Mouse (Mus musculus) stomach, embryonic 16.5 days (tissue): ENCODE measurements around the gene Cpa1. TPM values are rescaled to one million over a fixed set of nuclear protein-coding genes. Genes with fewer than 3 reads are reported as not detected.

ENCODE experiments used
- ATAC-seq: fragments of 200-750 bp; cut with Nextera tagmentation; 2 replicates; pipeline ENCODE4 v1.8.0; 2017; ENCODE audit warnings: moderate number of reproducible peaks, moderate TSS enrichment; ENCODE audit not compliant: insufficient read depth, low FRiP score
- H3K27ac ChIP-seq: fragments of 300-500 bp; sonication (generic); 2 replicates; pipeline ENCODE4 v1.5.1; 2014; ENCODE audit warnings: low read length
- H3K27me3 ChIP-seq: fragments of 300-500 bp; sonication (generic); 2 replicates; pipeline ENCODE4 v1.6.1; 2014; ENCODE audit warnings: low read length, control low read depth, mixed read lengths; ENCODE audit not compliant: control insufficient read depth, insufficient read depth
- H3K36me3 ChIP-seq: fragments of 300-500 bp; sonication (generic); 2 replicates; pipeline ENCODE4 v1.6.1; 2014; ENCODE audit warnings: low read length; ENCODE audit not compliant: control insufficient read depth, insufficient read depth
- H3K4me1 ChIP-seq: fragments of 300-500 bp; sonication (generic); 2 replicates; pipeline ENCODE4 v1.6.1; 2014; ENCODE audit warnings: low read length, control low read depth, mixed read lengths; ENCODE audit not compliant: control insufficient read depth, insufficient read depth
- H3K4me2 ChIP-seq: fragments of 300-500 bp; sonication (generic); 2 replicates; pipeline ENCODE4 v1.6.1; 2014; ENCODE audit warnings: low read depth, low read length, mixed read lengths
- H3K4me3 ChIP-seq: fragments of 300-500 bp; sonication (generic); replicated peaks from 2 replicates; pipeline ENCODE4 v1.5.1; 2014; ENCODE audit warnings: mild to moderate bottlenecking, low read length
- H3K9ac ChIP-seq: fragments of 300-500 bp; sonication (generic); 2 replicates; pipeline ENCODE4 v1.6.1; 2014; ENCODE audit warnings: low read length
- H3K9me3 ChIP-seq: fragments of 300-500 bp; sonication (generic); replicated peaks from 2 replicates; pipeline ENCODE4 v1.6.1; 2016; ENCODE audit warnings: low read length, control low read depth; ENCODE audit not compliant: control insufficient read depth
- WGBS: fragments of 180-500 bp; shearing (Covaris S2); extraction: QIAGEN DNeasy Blood & Tissue Kit; methylation state at CpG from one replicate; pipeline ENCODE4 v1.1.7; 2014; 5-methylcytosine and 5-hydroxymethylcytosine counted together
- polyA plus RNA-seq: library from polyadenylated mRNA; unstranded; fragments of >200 nt; fragmentation: Nextera tagmentation; extraction: Ambion mirVana; gene quantifications from 2 replicates; pipeline ENCODE4 v1.2.1, GENCODE M21; 2015

The Cpa1 gene
- polyA plus RNA-seq, 1 experiment from 2014 or later, result 706 TPM

- H3K4me2 ChIP-seq, result no peak overlapping the region
- no peaks in the 10 kb centered on the region for H3K9me3 ChIP-seq
- no peak for ATAC-seq
- H3K4me3 ChIP-seq, result no peak overlapping the region
- no peak overlapping the region for H3K9ac ChIP-seq
- WGBS, result 86% methylated on average over 7 of the region's 7 CpGs
- H3K27ac ChIP-seq, result no peak overlapping the region
- H3K4me1 ChIP-seq, result peaks cover 7% of the 10 kb centered on the region; the same call in 1 of the 2 replicates
- H3K27me3 ChIP-seq, result no peaks in the 10 kb centered on the region
- no peaks in the 10 kb centered on the region for H3K36me3 ChIP-seq
Measured at GRCm38 (mm10) chr6:30687198-30687597, 48.2 kb downstream of the Cpa1 start.

DNA sequence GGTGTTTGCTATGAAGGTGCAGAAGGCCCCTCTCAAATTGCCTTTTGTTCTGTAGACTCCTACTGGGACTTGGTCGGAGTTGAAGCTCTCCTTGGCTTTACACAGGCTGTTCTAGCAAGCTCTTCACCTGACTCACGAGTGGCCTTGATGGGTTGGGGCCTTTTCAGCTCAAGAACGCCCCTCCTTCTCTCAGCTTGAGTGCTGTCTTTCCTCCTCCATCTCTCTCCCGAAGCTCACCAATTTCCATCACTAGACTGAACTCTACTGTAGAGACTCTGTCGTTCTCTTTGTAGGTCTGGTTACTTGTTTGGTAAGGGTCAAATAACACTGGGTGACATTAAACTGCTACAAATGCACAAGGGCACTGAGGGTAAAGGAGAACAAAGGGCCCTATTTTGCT is 53.8 kb downstream of the Cpa1 start:
- no peak for ATAC-seq
- H3K4me3 ChIP-seq, result peak overlapping the region; percentile 64
- H3K27ac ChIP-seq, result peak overlapping the region; percentile 92
- H3K36me3 ChIP-seq, result no peaks in the 10 kb centered on the region
- no peaks in the 10 kb centered on the region for H3K9me3 ChIP-seq
- H3K9ac ChIP-seq, result peak overlapping the region; percentile 85
- peak overlapping the region; percentile 74 for H3K4me2 ChIP-seq
- WGBS, result 71% methylated on average over 5 of the region's 5 CpGs
- H3K4me1 ChIP-seq, result peaks cover 11% of the 10 kb centered on the region
- H3K27me3 ChIP-seq, result no peaks in the 10 kb centered on the region

GRCm38 (mm10) chr6:30693350-30693991 is 54.5 kb downstream of the Cpa1 start, which contains the start of gene Cep41:
Gene Cep41 (minus strand): TSS chr6:30693749.
- WGBS, result under 1% methylated on average over 52 of the region's 52 CpGs
- no peaks in the 10 kb centered on the region for H3K36me3 ChIP-seq
- H3K4me1 ChIP-seq, result peaks cover 13% of the 10 kb centered on the region
- ATAC-seq, result peak; percentile 96
- H3K27ac ChIP-seq, result peak within 1 kb of the TSS; percentile 92
- H3K9ac ChIP-seq, result peak within 1 kb of the TSS; percentile 85
- peak within 1 kb of the TSS; percentile 64 for H3K4me3 ChIP-seq
- H3K4me2 ChIP-seq, result peak within 1 kb of the TSS; percentile 74
- no peaks in the 10 kb centered on the region for H3K9me3 ChIP-seq
- H3K27me3 ChIP-seq, result no peaks in the 10 kb centered on the region

DNA sequence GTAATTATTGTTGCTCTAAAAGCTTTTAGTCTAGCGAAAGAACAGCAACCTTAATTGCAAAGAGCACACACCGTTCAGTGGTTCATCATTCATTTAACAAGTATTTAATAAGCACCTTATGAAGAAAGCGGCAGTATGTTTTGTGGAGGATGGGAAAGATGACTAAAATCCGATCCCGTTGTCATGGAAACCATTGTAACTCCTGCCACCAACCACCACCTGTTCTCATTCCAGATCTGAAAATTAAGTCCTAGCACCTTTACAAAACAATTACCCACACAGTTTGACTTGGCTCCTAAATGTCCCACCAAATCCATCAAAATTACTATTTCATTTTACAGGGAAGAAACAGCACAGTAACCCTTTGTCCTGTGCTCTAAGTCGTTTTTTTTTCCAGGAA is 55.2 kb downstream of the Cpa1 start:
- peak overlapping the region; percentile 74 for H3K4me2 ChIP-seq
- H3K27me3 ChIP-seq, result no peaks in the 10 kb centered on the region
- peak overlapping the region; percentile 64 for H3K4me3 ChIP-seq
- no peaks in the 10 kb centered on the region for H3K9me3 ChIP-seq
- no peak for ATAC-seq
- peak overlapping the region; percentile 85; the same call in 1 of the 2 replicates for H3K9ac ChIP-seq
- peak overlapping the region; percentile 92 for H3K27ac ChIP-seq
- H3K36me3 ChIP-seq, result no peaks in the 10 kb centered on the region
- peaks cover 13% of the 10 kb centered on the region for H3K4me1 ChIP-seq
- WGBS, result 41% methylated on average over 6 of the region's 6 CpGs

Other genes starting within 250 kb of the Cpa1 start
- gene Zc3hc1, start 248.2 kb upstream of the Cpa1 start, polyA plus RNA-seq, result 36.0 and 38.9 TPM in 2 replicates
- 15.6 and 16.5 TPM in 2 replicates for gene Klhdc10, start 237.3 kb upstream of the Cpa1 start, polyA plus RNA-seq
- 29.9 and 31.6 TPM in 2 replicates for gene Tmem209, start 129.4 kb upstream of the Cpa1 start, polyA plus RNA-seq
- gene Ssmem1, start 129.4 kb upstream of the Cpa1 start, polyA plus RNA-seq, result not detected in 2 replicates
- gene Cpa2, start 97.6 kb upstream of the Cpa1 start, polyA plus RNA-seq, result 688 and 708 TPM in 2 replicates
- 1.4 and 1.5 TPM in 2 replicates for gene Cpa4, start 70.8 kb upstream of the Cpa1 start, polyA plus RNA-seq
- 0.21 and 0.24 TPM in 2 replicates for gene Cpa5, start 28.2 kb upstream of the Cpa1 start, polyA plus RNA-seq
- 8.8 and 11.6 TPM in 2 replicates for gene Cep41, start 54.5 kb downstream of the Cpa1 start, polyA plus RNA-seq
- 746 and 846 TPM in 2 replicates for gene Mest, start 84.3 kb downstream of the Cpa1 start, polyA plus RNA-seq